Mouse (Mus musculus) lung, postnatal 25 days (tissue): ENCODE data around the gene Styk1.

Experiments used
- DNase-seq: peaks from one replicate; pipeline ENCODE4 v3.0.0; 2022; ENCODE audit warnings: low spot score

Styk1 gene

DNA sequence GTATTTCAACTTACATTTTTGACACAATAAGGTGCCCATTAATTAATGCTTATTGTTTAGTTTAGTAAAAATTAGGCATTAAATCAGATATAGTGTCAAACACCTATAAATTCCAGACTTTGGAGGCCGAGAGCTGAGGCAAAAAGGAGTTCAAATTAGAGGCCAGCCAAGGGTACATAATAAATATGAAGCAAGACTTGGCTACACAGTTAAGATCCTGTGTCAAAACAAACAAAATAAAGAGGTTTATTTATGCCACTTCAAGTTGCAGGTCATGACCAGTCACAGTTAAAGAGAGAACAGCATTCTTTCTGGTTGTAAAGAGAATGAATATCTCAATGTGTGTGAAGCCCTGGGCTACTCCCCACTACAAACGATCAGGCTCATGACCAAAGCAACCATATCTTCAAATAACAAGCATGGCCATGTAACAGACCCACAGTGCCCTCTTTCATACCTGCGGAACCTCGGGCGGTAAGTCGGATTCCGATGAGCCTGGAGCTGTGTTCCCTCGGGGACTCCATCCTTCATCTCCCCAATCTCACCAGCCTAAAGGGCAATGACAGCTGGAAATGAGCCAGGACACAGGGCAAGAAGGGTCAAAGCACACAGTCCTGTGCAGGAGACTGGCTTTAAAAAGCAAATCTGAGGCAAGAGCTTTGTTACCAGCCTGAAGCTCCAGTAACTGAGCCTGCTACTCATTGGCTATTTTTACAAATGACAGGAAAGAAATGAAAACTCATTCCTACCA, 16.6 kb upstream of the Styk1 start:
- no peak for DNase-seq

DNA sequence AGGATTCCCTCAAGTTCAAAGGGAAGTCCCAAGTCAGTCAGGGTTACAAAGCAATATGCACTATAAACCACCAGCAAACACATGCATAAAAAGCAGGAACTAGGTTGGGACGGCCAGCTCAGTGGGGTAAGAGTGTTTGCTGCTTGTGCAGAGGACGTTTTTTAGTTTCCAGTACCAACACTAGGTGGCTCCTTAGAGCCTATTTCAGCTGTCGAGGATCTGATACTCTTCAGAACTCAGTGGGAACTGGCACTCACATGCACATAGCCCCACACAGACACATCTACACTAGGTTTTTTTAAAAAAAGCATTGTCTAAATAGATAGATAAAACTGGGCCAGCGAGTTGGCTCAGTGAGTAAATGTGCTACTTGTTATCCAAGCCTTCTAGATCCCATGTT, 13.7 kb upstream of the Styk1 start:
- peak; percentile 52 for DNase-seq

DNA sequence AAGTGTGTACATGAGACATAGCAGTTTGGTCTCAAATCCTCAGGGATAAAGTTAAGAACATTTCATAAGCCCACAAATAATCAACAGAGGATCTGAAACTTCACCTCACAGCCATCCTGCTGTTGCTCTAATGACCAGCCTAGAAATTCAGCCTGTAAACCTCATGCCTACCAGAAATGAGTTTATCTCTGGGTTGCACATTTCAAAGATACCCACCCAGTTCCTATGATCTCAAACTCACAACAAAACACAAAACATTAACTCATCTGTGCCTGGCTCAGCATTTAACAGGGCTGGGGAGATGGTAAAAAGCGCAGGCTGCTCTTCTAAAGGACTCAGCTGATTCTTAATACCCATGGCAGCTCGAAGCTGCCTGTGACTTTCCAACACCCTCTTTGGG, 11.0 kb upstream of the Styk1 start:
- no peak for DNase-seq

DNA sequence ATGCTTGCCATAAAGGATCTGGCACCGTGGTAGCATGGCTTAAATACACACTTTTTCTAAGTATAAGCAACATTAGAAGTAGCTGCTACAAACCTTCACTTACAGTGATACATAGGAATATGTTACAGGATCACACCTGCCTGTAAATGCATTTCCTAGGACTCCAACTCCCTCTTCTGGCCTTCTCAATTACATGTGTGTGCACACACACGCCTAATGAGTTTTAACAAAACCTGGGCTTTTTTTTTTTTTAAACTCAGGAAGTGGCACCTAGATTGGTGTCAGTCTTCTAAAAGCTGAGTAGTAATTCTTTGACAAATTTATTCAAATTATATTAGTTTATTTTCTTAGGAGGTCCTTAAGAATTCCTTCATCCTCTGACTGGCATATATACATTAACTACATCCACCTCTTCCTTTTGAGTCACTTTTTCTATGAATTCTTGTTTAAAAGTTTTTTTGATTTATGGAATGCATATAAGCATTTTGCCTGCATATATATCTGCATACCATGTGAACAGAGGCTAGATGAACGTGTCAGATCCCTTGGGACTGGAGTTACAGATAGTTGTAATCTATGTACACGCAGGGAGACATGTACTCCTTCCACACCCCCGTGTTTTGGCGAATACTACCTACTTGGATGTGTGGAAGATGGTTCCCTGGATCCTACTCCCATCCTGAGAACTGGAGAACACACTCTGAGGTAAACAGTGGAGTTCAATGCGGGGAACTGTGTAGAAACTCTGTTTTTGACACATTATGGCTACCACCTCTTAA, 9.8 kb upstream of the Styk1 start:
- DNase-seq: no peak

DNA sequence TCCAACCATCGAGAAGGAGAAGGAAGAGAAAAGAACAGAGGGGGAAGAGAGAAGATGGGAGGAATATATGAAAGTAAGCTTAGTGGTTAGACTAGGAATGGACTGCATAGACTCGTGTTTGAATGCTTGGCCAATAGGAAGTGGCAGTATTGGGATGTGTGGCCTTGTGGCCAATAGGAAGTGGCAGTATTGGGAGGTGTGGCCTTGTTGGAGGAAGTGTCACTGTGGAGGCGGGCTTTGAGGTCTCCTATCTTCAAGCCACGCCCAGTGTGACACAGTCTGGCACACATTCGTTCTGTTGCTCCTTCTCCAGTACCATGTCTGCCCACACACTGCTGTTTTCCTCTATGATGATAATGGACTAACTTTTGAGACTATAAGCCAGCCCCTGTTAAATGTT, 7.3 kb upstream of the Styk1 start:
- DNase-seq: no peak

DNA sequence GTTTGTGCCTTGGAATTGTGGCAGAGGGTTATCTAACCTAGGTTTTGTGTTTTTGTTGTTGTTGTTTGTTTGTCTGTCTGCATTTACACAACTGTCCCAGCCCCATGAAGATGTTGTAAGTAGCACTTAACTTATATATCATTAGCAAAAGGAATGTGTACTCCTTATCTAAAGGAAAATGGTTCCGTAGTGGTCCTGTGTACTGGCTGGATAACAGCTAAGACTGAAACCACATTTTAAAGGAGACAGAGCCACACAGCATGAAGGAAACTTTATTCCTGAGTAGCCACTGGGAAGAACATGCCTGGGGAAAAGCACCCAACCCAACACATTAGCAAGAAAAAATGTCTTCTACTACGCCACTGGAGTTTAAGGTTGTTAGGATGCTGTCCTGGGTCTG, 6.1 kb upstream of the Styk1 start:
- no peak for DNase-seq

DNA sequence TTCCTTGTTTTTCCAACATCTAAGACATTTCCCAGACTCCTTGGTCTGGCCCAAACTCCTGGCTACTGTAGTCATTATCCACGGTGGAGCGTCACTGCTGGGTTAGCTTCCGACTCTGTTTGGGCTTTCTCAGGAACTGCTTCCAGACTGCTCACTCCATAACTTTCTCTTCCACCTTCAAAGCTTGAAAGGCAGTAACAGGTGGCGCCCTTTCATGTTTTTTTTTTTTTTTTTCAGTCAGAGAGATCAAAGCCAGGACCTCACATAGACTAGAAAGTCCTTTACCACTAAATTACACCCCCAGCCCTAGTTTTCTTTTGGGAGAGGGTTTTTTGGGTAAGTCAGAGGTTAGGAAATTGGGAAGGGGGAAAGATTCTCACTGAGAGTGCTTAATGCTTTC, 1.5 kb upstream of the Styk1 start:
- no peak for DNase-seq

DNA sequence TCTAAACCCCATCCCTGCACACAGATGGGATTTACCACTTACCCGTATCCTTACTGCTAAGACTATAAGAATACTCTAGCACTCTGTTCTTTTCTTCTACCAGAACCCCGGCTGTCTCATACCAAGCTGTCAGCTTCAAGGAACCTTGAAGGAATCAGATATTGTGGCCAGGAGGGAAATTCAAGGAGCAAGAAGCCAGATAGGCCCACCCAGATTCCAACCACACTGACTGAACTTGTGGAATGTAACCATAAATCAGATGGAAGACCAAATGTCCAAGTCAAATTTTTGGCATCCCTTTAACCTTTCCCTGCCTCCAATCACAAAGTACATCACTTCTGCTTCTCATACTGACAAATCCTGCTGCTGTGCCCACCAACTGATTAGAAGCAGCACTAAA, 6.4 kb downstream of the Styk1 start:
- DNase-seq: no peak

DNA sequence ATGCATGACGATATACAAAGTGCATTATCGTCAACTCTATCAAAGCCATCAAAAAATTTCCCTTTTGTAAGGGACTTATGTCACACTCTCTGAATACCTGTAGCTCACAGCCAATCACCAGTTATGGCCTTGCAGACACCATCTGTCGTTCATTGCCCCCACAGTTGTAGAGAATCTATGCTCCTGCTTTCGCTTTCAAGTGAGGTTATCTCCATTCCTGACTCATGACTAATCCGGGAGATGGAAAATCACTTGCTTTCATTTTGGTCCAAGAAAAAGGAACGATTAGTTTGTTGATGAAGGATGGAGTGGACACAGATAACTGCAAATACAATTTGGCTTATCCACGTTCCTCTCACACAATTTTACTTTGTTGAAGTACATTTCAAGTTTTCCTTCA, 9.1 kb downstream of the Styk1 start:
- no peak for DNase-seq

DNA sequence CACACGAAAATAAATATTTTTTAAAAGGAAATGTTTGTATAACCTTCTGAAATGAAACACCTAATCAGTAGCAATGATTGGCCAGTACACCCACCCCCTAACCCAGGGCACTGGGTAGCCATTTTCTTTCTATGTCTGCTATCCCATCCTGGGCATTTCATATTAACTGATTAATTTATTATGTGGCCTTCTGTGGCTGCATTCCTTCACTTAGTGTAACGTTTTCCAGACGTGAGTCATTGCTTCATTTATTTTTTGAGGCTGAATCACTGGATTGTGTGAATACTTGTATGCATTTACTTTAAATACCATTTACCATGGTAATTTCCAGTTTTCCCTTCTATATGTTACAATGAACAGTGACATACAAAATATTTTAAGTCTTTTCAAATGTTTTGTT, 13.3 kb downstream of the Styk1 start:
- no peak for DNase-seq

DNA sequence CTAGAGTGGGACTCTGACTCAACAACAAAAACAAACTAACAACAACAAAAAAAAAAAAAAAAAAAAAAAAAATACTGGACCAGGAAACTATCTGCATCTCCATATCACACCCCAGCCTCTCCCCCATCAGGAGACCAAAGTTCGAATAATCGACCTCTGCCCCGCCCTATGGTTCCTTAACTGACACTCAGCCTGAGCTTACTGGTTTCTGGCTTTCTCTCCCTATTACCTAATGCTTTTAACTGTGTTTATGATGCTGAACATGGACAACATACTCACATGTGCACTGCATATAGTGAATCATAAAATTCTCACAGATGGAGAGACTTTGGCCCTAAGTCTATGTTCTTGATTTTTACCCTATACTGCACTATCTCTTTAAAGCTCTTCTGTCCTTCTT, 14.1 kb downstream of the Styk1 start:
- no peak for DNase-seq

DNA sequence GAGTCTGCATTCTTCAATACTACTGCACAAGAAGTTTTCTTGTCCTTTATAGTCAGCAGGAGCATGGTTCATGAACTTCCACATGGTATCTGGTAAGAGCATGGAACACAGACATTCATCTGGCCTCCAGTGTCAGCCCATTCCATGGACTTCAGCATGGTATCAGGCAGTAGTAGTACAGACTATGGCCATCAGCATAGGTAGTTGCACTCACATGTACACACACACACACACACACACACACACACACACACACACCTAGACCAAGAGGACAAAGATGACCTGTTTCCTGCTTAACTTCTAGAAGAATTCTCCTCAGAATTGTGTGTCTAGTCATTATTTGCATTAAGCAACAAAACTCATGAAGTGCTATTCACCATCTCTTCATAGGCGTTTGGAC, 14.6 kb downstream of the Styk1 start:
- DNase-seq: no peak

DNA sequence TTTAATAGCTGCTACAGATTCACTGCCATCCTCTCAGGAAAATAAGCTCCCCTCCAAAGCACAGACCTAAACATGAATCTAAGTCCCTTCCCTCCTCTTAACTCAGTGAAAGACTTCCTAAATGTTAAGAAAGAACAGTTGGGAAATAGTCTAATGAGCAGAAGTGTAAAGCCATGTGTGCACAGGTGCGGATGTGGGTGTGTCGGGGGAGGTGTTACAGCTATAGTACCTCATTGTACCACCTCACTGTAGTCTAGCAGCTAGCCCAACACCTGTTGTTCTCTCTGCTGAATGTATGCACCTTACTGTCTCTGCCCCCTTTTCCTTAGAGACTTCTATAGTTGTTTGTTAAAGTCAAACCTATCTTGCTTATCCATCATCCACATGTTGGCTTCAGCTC, 26.3 kb downstream of the Styk1 start:
- DNase-seq: no peak

DNA sequence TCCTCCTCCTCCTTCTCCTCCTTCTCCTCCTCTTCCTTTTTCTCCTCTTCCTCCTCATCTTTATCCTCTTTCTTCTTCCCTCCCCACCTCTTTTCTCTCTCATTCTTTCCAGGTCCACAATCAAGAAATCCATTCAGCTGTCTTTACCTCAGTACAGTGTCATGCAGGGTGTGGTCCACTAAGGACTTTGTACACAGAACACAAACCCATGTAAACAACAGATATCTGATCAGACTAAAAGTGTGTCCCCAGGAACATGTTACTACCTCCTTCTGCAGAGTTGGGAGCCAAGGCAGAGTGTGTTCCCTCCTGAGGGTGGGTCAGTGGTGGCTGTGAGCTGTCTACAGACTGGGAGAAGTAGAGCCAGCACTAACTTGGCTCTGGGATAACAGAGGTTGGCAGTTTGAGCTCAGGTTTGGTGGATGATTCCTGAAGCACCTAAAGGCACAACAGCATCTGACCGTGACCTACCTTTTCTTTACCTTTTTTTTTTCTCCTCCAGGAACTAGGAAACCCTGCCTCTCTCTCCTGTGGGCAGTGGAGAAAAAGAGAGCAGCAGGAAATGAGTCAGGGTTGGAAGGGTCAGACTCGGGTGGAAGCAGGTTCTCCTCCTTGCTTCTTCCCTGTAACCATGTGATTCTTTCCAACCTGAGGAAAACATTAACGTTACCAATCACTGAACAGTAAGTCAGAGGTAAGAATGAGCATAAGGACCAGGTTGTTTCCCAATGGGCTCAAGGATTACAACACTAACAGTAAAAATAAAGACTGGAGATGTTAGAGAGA, 31.4 kb downstream of the Styk1 start:
- no peak for DNase-seq

DNA sequence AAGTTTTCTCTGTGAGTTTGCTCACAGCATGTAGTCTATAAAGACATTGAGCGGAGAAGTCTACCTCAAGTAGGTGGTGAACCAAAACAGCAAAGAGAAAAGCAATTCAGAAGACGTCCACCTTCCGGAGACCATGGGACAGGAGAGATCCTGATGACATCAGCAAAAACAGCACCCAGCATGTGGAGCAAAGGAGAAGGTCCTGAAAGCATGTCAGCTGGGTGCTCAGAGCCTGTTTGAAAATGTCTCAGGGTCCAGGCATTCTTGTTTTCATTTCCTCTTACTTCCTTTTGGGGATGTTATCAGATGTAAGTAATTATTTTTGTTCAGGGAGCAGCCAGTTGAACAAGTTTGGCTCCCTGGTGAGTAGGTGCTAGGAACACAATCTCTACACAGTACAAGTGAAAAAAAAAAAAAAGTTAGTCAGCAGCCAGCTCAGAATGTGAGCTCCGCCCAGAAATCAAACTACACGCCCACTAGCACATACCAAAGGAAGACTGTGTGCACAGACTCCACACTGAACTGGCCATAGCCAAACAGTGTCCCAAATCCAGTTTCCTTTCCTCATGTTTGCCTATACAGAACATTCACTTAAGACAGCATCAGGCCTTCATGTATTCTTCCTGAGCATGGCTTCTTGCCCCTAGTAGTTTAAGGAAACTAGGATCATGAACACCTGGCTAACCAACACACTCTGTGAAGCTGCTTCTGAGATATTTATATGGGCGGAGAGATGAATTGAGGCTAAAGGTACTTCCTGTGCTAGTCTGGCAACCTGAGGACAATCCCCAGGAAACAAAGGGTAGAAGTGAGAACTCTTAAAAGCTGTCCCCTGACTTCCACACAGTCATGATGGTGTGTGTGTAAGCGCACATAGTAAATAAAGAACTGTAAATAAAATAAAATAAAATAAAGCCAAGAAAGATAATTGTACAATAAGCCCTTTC, 37.0 kb downstream of the Styk1 start:
- DNase-seq: peak; percentile 20

DNA sequence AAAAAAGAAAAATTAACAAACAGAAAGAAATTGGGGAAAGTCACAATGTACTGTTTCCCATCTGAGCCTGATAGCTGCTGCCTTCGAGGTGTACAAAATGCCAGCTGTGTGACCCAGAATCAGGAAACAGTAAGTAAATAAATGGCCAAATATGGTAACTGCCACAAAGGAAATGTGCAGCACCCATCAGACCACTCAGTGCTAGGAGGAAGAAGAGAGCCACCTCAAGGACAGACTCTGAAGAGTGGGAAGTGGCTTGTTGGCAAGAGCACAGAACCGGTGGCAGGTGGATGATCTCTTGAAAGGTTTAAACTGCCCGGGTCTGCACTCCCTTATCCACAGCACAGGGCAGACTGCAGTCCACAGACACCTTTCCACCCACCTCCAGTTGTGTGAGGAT, 45.4 kb downstream of the Styk1 start:
- no peak for DNase-seq

DNA sequence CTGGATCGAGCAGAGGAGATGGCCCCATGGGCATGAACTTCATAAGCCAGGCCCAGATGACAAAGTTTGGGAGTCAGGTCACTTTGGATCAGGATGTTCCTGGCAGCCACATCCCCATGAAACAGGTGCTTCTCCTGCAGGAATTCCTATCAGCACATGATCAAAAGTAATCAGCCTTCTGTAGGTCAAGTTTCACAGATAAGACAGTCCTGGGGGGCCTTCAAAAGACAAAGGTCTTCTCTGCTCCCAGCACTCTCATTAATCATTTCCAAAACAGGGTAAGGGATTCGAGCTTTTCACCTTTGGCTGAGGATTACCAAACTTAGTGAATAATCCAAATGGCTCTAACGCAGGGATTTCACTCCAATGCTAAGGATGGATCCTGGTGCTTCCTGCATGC, 48.6 kb downstream of the Styk1 start:
- no peak for DNase-seq

DNA sequence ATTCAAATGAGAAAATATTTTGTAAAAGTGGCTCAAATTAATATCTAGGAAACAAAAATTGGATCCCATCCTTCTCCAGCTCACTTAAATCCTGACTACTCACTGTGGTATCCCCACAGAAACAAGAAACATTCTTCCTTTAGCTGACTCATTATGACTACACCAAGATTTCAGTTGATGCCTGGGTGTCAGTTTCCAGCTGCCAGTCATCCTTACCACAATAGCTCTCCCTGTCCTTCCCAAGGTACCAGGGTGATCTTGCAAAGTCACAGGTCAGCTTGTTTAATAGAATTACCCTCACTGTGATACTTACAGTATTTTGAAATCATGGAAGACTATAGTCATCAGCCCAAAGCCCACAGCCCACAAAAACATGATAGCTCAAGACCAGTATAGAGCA, 54.9 kb downstream of the Styk1 start:
- DNase-seq: no peak

DNA sequence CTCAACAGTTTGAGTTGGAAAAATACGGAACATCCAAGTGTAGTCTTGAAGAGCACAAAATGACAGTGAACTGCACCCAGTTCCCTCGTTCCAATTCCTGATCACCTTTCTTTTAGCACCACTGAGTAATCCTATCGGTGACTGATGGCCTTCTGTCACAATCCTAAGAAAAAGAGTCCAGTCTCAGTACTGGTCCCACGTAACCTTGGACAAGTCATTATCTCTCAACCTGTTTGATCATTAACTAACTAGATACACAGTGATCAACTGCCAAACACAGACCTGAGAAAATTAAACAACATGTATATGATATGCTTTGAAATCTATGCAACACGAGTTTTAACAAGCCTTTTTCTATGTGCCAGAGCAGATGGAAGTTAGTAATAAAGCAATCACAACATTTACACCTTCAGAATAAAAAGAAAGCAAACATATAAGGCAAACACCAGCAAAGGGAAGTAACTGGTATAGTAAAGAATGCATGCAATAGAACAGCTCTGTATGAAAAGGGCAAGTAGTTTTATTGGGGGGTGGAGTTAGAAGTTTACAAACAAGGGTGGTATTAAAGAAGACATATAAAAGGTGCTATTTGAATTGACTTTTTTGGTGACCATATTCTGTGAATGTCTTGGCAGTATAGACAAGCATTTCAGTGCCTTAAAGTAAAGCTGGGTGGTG, 58.8 kb downstream of the Styk1 start:
- no peak for DNase-seq

DNA sequence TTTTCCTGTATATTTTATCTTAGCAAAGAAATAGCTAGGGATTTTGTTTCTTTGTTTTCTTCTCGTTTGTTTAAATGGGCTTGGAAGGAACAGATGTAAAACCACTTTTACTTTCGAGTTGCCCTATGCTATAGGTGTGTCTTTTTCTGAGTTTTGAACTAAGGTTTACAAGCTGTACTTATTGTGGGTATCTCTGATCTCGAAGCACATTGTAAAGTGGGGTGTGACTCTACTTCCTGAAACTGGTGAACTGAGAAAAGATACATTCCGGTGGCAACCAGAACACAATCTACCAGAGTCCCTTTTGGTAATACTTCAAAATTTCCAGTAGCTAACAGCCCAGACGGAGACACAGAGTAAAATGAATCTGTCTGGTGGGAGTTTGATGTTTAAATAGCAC, 59.5 kb downstream of the Styk1 start:
- no peak for DNase-seq
